Mouse (Mus musculus) layer of hippocampus, postnatal 25 days (tissue): ENCODE results near the gene 1700003F12Rik. TPM values are rescaled to one million over a fixed set of nuclear protein-coding genes. Genes with fewer than 3 reads are reported as not detected.

Experiments used
- DNase-seq, 2 experiments: peaks; one replicate each; pipeline ENCODE4 v3.0.0; 2022; ENCODE audit warnings: mixed read lengths in 2 of 2, low spot score in 1 of 2; ENCODE audit errors: extremely low spot score in 1 of 2
- total RNA-seq, 2 experiments: library from RNA; stranded (reverse); gene quantifications; 2 replicates each; pipeline ENCODE4 v1.2.3; 2021

Gene 1700003F12Rik
- total RNA-seq, 2 experiments from 2014 or later = 0.81 to 0.94 TPM

- no peak for DNase-seq
Observed at GRCm38 (mm10) chr2:154548688-154549087, 1.8 kb downstream of the 1700003F12Rik start.

DNA sequence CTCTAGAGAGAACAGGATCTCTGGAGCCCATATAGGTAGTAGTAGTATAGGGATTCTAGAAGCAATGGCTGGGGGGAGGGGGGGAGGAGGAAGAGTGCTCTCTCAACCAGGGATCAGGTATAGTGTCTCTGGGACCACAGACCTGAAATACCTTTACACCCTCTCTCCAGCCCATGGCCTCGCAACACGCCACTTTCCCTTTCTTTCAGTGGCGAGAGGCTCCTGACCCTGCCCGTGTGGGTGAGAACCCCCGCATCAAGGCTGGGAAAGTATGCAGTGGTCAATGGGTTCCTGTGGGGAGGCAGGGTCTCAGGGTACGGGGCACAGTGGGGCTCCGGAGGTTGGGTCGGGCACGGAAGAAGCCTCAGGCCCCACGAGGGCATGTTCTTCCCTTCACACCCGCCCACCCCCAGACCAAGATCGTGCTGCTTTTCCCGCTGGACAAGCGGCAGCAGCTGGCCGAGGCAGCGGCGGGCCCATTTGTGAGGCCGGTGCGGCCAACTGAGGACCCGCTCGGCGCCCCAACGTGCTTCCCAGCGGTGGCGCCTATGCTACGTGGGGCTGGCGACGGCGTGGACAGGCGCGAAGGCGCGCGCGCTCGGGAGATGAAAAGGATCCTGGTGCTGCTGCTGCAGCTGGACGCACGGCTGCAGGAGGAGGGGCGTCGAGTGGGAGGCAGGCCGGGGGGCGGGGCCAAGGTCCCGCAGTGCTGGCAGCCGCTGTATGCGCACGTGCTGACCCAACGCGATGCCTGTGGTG, 2.4 kb downstream of the 1700003F12Rik start:
- DNase-seq = peak in 1 of 2 experiments; percentile 53

DNA sequence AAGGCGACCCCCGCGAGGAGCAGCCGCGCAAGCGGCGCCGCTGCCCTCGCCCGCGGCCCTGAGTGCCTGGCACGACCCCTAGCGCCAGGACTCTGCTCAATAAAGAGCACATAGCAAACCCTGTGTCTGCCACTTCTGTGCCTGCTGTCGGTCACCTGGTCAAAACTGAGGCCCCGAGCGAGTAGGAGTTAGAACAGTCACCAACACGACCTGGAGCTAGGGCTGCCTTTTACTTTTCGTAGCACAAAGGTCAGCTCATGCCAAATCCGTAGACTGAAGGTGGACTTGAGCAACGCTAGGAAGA, 3.0 kb downstream of the 1700003F12Rik start:
- DNase-seq = no peak

DNA sequence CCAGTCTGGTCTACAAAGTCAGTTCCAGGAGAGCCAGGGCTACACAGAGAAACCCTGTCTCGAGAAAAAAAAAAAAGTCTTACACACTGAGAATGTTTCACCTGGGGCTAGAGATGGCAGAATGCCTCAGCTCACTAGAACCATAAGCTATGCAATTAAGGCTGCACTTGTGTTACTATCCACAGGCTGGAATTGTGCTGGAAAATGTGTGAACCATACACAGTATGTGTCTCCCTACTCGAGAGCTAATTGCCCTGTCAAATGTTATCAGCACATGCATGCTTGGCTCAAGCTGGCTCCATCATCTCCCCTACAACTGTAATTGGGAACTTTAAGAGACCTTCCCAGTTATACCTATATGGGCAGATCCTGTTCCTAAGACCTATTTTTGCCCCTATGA, 4.1 kb downstream of the 1700003F12Rik start:
- DNase-seq = no peak

DNA sequence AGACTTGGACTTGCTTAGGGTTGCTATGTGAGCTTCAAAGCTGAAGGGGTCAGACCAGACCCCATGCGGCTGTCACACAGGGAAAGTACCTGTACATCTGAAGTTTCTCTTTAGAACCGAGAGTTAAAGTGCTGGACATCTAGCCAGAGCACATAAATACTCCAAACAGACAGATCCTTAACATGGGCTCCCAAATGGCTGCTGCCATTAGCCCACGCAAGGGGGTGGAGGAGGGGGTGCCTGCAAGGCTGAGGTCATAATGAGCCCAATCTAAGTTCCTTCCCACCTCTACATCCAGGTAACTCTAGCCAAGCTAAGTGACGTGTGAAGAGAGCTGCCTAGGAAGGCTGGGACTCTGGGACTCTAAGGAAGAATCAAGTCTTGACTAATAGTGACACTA, 4.6 kb downstream of the 1700003F12Rik start, which contains the start of gene Actl10:
TSS of gene Actl10 (plus strand) at position 301 of the 400 bp plus-strand sequence.
- no peak for DNase-seq

DNA sequence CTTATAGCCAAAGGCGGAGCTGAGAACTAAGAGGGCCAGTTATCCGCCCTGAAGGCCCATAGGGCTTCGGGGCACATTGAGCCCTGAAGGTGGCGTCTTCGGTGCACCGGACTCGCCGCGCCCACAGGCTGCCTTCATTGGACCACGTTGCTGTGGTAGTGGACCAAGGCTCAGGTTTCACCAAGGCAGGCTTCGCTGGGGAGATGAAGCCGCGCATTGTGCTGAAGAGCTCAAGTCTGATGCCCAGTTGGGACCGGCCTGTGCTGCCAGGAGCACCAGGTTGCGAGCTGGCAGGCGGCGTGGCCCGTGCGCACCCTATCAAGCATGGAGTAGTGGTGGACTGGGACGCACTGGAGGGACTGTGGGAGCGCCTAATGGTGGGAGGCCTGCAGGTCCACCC, 5.0 kb downstream of the 1700003F12Rik start:
- no peak for DNase-seq

- peak in 1 of 2 experiments; percentile 53 for DNase-seq
Observed at GRCm38 (mm10) chr2:154552424-154552907, 5.6 kb downstream of the 1700003F12Rik start.

GRCm38 (mm10) chr2:154555235-154555634, 8.3 kb downstream of the 1700003F12Rik start:
- no peak for DNase-seq

GRCm38 (mm10) chr2:154557184-154557832, 10.4 kb downstream of the 1700003F12Rik start:
- DNase-seq = no peak

DNA sequence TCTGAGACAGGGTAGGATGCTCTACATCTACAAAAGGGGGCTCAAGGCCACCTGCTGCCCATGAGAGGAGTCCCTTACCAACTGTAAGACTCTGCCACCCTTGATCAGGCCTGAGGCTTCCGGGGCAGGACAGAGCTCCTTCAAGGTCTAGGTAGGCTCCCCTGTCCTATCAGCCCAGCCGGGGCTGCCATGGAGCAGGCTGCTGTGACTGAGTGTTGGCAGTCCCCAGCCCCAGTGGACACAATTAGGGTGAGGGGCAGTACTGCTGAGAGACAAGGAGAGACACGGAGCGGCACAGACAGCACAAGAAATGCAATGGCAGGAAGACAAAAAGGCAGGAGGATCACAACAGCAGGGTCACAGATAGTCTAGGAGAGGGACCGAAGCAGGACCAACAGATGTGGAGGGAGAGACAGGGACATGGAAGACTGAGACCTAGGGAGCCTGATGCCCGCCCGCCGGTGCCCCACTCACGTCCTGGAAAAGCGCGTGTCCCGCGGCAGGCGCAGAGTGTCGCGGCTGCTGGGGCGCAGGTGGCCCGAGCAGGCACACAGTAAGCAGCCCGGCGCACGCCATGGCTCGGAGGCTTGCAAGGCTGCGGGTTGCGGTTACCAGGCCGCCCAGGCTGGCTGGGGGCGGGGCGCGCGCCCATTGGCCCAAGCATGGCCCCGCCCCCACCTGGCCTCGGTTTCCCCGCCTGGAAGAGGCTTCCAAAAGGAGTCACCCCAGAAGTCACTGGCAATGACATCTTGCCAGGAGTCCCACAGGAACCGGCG, 11.6 kb downstream of the 1700003F12Rik start, which contains the start of gene Necab3:
TSS of gene Necab3 (minus strand) at position 627 of the 776 bp plus-strand sequence.
- peak in 1 of 2 experiments; percentile 56 for DNase-seq

- no peak for DNase-seq
Observed at GRCm38 (mm10) chr2:154563612-154564170, 16.8 kb downstream of the 1700003F12Rik start.

- no peak for DNase-seq
Observed at GRCm38 (mm10) chr2:154565562-154565961, 18.7 kb downstream of the 1700003F12Rik start.

DNA sequence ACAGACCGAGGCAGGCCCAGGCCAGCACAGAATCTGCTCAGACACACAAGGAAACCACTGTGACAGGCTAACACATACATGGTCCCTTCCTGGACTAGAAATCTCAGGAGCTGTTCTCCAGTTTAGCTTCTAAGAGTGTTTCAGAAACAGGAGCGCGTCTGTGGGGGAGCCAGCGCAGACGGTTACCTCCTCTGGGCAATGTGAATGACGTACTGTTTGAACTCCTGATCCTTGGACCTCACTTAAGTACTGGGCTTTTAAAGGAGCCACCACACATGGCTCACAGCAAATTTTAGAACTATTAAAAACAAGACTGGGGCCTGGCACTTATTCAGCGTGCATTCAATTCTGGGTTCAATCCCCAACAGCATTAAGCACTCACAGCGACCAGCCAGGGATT, 19.8 kb downstream of the 1700003F12Rik start:
- DNase-seq = no peak

GRCm38 (mm10) chr2:154567766-154568165, 20.9 kb downstream of the 1700003F12Rik start:
- no peak for DNase-seq

DNA sequence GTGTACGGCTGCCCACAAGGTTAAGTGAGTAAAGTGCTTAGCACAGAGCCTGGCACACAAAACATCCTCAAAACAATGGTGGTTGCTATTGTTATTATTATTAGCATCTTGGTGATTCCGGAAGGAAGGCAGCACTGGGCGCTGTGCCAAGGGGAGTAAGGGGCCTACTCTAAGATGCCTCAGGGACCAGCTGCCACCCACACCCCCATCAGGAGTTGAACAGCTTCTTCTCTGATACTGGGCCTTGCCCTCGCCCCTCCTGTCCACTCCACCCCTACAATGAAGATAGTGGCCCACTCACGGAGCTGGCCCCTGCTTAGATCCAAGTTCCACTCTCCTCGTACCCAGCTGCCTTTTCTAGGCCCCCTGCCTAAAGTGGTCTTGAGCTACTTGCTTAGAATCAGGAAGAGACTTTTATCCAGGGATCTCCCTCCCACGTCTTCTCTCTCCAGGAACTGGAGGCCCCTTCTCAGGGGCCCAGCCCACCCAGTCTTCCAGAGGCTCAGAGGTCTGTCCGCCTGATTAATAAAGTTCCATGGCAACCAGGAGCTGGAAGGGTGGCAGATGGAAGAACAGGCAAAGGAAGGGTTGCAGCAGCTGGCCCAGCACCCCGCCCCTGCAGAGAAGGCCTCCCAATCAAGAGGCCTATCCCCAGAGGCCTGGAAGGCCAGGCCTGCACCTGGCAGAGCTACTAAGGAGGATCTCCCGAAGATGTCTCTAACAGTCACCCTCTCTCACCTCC, 21.6 kb downstream of the 1700003F12Rik start:
- no peak for DNase-seq

DNA sequence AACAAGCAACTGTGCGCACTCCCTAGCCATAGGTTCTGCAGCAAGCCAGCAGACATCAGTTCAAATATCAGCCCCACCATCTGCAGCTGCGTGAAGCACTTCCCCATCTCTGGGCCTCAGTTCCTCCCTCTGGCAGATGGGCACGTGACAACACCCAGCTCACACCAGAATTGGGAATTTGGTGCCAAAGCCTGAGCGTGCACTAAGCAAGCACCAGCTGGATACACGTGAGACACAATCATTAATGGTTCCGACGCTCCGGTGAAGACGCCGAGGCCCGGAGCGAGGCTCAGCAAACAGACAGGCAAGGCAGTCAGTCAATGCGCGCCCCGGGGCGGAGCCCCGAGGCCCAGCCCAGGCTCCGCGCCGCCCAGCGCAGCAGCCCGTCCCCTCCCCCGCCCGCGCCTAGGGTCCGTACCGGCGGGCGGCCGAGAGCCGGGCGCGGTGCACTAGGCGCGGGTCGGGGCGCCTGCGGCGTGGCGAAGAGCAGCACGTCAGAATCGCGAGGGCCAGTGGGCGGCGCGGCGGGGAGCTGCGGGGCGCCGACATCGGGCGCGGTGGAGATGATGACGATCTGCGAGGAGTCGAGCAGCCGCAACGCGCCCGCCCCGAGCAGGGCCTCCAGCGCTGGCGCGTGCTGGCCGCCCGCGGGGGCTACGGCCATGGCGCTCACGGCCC, 22.3 kb downstream of the 1700003F12Rik start:
- DNase-seq = peak in 1 of 2 experiments; percentile 39

GRCm38 (mm10) chr2:154569836-154570286, 23.0 kb downstream of the 1700003F12Rik start, which contains the start of gene E2f1:
E2f1 (minus strand) TSS chr2:154569892.
- peak; percentile 83 to 85 for DNase-seq

- DNase-seq = no peak
Observed at GRCm38 (mm10) chr2:154570666-154571065, 23.8 kb downstream of the 1700003F12Rik start.

GRCm38 (mm10) chr2:154571266-154571665, 24.4 kb downstream of the 1700003F12Rik start:
- DNase-seq = no peak
